Mouse (Mus musculus) neural tube, embryonic 11.5 days (tissue): ENCODE results near the gene Gm35315. TPM values are rescaled to one million over a fixed set of nuclear protein-coding genes. Genes with fewer than 3 reads are reported as not detected.

Source experiments
- ATAC-seq: fragments of 200-750 bp; cut with Nextera tagmentation; 2 replicates; pipeline ENCODE4 v1.8.0; 2017; ENCODE audit warnings: moderate number of reproducible peaks, mild to moderate bottlenecking, moderate TSS enrichment, moderate library complexity; ENCODE audit not compliant: insufficient read depth, low FRiP score, low TSS enrichment
- DNase-seq: peaks from one replicate; pipeline ENCODE4 v3.0.0-alpha.2; 2015; ENCODE audit warnings: low spot score
- H3K27ac ChIP-seq: fragments of 300-500 bp; sonication (generic); 2 replicates; pipeline ENCODE4 v1.5.1; 2014; ENCODE audit warnings: low read depth, mild to moderate bottlenecking, low read length
- H3K27me3 ChIP-seq: fragments of 300-500 bp; sonication (generic); 2 replicates; pipeline ENCODE4 v1.6.1; 2014; ENCODE audit warnings: mild to moderate bottlenecking, low read length, mixed read lengths; ENCODE audit not compliant: control insufficient read depth, insufficient read depth
- H3K36me3 ChIP-seq: fragments of 300-500 bp; sonication (generic); 2 replicates; pipeline ENCODE4 v1.6.1; 2014; ENCODE audit warnings: mild to moderate bottlenecking, low read length, moderate library complexity, mixed read lengths; ENCODE audit not compliant: control insufficient read depth, insufficient read depth
- H3K4me1 ChIP-seq: fragments of 300-500 bp; sonication (generic); 2 replicates; pipeline ENCODE4 v1.6.1; 2014; ENCODE audit warnings: low read length, mixed read lengths; ENCODE audit not compliant: control insufficient read depth, insufficient read depth
- H3K4me2 ChIP-seq: fragments of 300-500 bp; sonication (generic); 2 replicates; pipeline ENCODE4 v1.6.1; 2014; ENCODE audit warnings: low read depth, mild to moderate bottlenecking, moderate library complexity
- H3K4me3 ChIP-seq: fragments of 300-500 bp; sonication (generic); 2 replicates; pipeline ENCODE4 v1.5.1; 2014; ENCODE audit warnings: low read depth, low read length
- H3K9ac ChIP-seq: fragments of 300-500 bp; sonication (generic); 2 replicates; pipeline ENCODE4 v1.6.1; 2014; ENCODE audit warnings: mild to moderate bottlenecking, low read length
- H3K9me3 ChIP-seq: fragments of 300-500 bp; sonication (generic); 2 replicates; pipeline ENCODE4 v1.6.1; 2016; ENCODE audit warnings: low read length; ENCODE audit not compliant: control insufficient read depth
- WGBS: fragments of 180-500 bp; shearing (Covaris S2); extraction: QIAGEN DNeasy Blood & Tissue Kit; methylation state at CpG from one replicate; pipeline ENCODE4 v1.1.7; 2014; 5-methylcytosine and 5-hydroxymethylcytosine counted together
- polyA plus RNA-seq: library from polyadenylated mRNA; unstranded; fragments of >200 nt; fragmentation: Nextera tagmentation; extraction: Ambion mirVana; gene quantifications from 2 replicates; pipeline ENCODE4 v1.2.1, GENCODE M21; 2014

Gm35315 gene
- polyA plus RNA-seq, 1 experiment from 2014 or later: 0.82 TPM

DNA sequence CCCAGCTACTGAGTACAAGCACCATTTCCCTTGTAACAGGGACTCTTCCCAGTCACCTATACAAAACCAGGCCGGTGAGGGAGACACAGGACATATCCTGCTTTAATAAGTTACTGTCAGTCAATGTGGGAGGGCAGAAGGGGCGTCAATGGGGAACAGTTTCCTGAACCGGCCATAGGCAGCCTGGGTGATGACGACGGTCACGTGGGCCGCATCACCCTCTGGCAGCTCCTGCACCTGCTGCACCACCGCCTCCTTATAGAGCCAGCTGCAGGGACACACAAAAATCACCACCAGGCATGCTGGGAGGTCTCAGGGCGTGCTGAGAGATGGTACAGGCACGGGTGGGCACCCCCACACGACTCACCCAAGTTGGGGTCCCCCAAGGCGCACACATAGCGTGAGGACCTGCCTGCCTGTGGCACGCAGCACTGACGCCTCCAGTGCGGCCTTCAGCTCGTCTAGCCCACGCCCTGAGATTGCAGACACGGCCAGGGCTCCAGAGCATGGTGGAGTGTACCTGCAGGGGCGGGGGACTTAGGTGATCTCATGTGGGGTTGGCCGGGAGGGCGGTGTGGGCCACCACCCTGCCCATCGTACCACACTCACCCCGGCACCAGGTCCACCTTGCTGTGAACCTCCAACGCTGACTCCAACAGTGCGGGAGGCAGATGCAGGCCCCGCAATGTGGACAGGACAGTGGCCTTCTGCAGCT lies 9.8 kb upstream of the Gm35315 start:
- Histone ChIP-seq H3K9ac (no peak overlapping the region), H3K9me3 (no peaks in the 10 kb centered on the region), H3K27ac (no peak overlapping the region), H3K27me3 (no peaks in the 10 kb centered on the region), H3K4me2 (no peak overlapping the region), H3K4me3 (no peak overlapping the region), H3K36me3 (peaks cover 22% of the 10 kb centered on the region), H3K4me1 (peaks cover 12% of the 10 kb centered on the region; the same call in 1 of the 2 replicates)
- no peak for ATAC-seq
- no peak for DNase-seq
- 94% methylated on average over 27 of the region's 27 CpGs for WGBS

DNA sequence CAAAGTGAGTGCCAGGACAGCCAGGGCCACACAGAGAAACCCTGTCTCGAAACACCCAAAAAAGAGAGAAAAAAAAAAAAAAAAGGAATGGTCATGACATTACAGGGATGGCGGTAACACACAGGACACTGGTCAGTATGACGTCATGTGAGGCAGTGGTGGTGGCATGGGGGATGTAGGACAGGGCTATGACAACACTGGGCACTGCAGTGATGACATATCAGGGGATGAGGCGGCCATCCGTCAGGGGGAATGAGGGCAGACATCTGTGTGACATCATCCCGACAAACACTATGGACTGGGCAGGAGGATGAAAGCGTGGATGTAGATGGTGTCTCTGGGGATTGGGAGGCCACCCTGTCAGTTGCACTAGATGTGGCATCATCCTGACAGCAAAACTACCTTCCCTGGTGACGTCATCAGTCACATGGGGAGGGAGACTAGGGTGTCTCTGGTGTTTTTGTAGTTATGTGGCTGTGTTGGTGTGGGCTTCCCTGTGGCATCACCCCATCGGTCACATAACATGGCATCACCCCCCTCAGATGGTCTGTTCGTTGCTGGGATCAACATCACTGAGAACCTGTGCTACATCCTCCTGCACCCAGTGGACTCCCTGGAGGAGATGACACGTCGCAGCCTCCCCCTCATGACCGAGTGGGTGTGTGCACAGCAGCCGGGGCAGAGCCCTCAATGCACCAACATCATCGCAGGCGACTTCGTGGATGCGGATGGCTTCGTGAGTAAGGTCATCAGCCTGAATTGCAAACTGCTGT lies 8.8 kb upstream of the Gm35315 start:
- Histone ChIP-seq H3K9ac (no peak overlapping the region), H3K4me2 (no peak overlapping the region), H3K4me1 (peaks cover 12% of the 10 kb centered on the region; the same call in 1 of the 2 replicates), H3K27me3 (no peaks in the 10 kb centered on the region), H3K9me3 (no peaks in the 10 kb centered on the region), H3K27ac (no peak overlapping the region), H3K4me3 (no peak overlapping the region), H3K36me3 (peaks cover 22% of the 10 kb centered on the region)
- DNase-seq (no peak), ATAC-seq (no peak)
- 95% methylated on average over 19 of the region's 19 CpGs for WGBS

- no peak for ATAC-seq
- peaks cover 22% of the 10 kb centered on the region for H3K36me3 ChIP-seq
- no peak overlapping the region for H3K27ac ChIP-seq
- no peak overlapping the region for H3K9ac ChIP-seq
- no peak overlapping the region for H3K4me2 ChIP-seq
- WGBS: 92% methylated on average over 13 of the region's 13 CpGs
- peaks cover 12% of the 10 kb centered on the region; the same call in 1 of the 2 replicates for H3K4me1 ChIP-seq
- no peaks in the 10 kb centered on the region for H3K9me3 ChIP-seq
- H3K27me3 ChIP-seq: no peaks in the 10 kb centered on the region
- DNase-seq: no peak
- no peak overlapping the region for H3K4me3 ChIP-seq
These were observed 8.2 kb upstream of the Gm35315 start for GRCm38 (mm10) chr5:110102429-110102828.

DNA sequence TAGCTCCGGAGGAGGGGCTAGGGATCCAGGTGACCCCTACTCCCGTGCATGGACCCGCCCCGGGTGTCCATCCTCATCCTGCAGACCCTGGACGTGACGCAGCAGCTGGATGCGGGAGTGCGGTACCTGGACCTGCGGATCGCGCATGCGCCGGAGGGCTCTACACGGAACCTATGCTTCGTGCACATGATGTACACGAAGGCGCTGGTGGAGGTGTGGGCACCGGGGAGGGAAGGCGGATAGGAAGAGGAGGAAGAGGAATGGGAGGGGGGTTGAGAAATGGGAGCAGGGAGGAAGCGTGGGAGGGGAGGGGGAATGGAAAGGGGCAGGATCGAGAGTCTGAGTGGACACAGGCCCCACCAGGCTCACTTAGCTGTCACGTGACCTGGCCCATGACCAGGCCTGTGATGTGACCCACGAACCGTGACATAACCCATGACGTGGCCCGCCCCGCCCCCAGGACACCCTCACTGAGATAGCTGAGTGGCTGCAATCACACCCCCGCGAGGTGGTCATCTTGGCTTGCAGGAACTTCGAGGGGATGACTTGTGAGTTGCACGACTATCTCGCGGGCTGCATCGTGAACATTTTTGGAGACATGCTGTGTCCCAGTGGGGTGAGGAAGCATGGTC lies 7.6 kb upstream of the Gm35315 start:
- WGBS: 21% methylated on average over 33 of the region's 34 CpGs
- Histone ChIP-seq H3K9me3 (no peaks in the 10 kb centered on the region), H3K4me1 (peaks cover 12% of the 10 kb centered on the region; the same call in 1 of the 2 replicates), H3K4me2 (peak overlapping the region; percentile 44), H3K36me3 (peaks cover 22% of the 10 kb centered on the region), H3K9ac (no peak overlapping the region; the same call in 1 of the 2 replicates), H3K27me3 (no peaks in the 10 kb centered on the region), H3K4me3 (peak overlapping the region; percentile 15), H3K27ac (no peak overlapping the region)
- DNase-seq: peak; percentile 43
- peak; percentile 43 for ATAC-seq

GRCm38 (mm10) chr5:110100921-110101631 lies 6.9 kb upstream of the Gm35315 start:
- Histone ChIP-seq H3K27me3 (no peaks in the 10 kb centered on the region), H3K36me3 (peaks cover 22% of the 10 kb centered on the region), H3K9me3 (no peaks in the 10 kb centered on the region), H3K4me1 (peaks cover 12% of the 10 kb centered on the region; the same call in 1 of the 2 replicates), H3K9ac (no peak overlapping the region), H3K4me3 (peak overlapping the region; percentile 15), H3K27ac (no peak overlapping the region), H3K4me2 (peak overlapping the region; percentile 44)
- WGBS: 3% methylated on average over 30 of the region's 37 CpGs
- peak; percentile 20 for ATAC-seq
- no peak for DNase-seq

DNA sequence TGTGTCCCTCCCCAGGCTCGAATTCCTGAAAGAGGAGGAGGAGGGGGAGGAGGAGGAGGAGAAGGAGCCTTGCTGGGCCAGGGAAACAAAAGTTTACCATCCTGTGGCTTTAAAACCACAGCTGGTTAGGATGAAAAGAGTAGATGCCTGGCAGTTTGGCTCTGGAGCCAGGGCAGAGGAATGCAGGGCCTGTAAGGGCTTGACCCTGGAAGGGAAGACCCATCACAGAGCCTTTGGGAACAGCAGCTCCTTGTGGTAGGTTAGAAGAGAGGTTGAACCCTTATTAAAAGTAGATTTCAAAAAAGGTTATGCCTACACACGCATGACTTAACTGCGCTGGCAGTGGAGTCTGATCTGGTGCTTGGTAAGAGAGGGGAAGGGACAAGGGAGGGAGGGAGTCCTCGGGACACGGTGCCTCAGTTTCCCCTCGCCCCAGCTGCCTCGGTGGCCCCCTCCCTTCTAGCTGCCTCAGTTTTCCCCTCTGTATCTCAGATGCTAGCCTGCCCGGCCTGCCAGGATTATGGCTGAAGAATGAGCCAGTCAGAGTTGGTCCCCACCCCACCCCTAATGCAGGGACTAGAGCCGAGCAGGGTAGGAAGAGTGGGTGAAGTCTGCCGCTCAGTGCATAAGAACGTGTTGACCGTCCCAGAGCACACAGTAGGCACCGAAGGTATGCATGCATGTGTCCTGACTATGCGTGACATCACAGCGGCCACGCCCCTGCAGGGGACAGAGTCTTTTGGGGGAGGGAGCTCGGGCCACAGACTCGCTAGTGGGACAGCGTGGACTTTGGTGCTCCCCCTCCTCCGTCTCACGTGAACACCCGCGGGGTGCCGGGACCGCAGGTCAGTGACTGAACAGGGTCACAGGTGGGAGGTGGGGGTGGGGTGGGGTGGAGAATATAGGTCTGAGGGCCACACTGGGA lies 5.7 kb upstream of the Gm35315 start, which contains the start of gene Plcxd1:
Gene Plcxd1, plus strand, starts transcription at position 314 of the 925 bp plus-strand sequence.
- Histone ChIP-seq H3K4me2 (peak within 1 kb of the TSS; percentile 44), H3K9me3 (no peaks in the 10 kb centered on the region), H3K4me3 (no peak within 1 kb of the TSS), H3K36me3 (peaks cover 14% of the 10 kb centered on the region), H3K4me1 (peaks cover 12% of the 10 kb centered on the region; the same call in 1 of the 2 replicates), H3K27me3 (no peaks in the 10 kb centered on the region), H3K27ac (no peak within 1 kb of the TSS), H3K9ac (no peak within 1 kb of the TSS)
- ATAC-seq (no peak), DNase-seq (no peak)
- WGBS: 4% methylated on average over 22 of the region's 25 CpGs

DNA sequence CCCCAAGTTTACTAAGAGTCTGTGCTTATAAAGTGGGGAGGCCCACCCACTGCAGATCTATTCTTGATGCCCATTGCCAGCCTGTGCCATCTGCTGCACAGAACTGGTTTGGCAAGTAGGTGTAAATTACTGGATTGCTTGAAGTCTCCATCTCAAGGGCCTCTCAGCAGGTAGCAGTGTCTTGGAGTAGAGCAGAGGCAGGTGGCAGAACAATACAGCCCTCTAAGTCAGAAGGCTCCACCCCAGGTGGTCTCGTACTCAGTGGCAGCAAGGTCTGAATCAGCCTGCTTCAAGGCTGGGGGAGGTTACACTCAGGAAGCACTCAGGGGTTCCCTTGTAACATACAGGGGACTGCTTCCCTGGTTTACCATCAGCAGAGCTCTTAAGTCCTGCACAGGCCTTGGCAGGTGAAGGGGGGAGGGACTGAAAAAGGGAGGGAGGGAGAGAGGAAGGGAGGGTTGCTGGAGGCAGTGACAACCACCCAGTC lies 4.8 kb upstream of the Gm35315 start:
- H3K27ac ChIP-seq: no peak overlapping the region
- no peaks in the 10 kb centered on the region for H3K27me3 ChIP-seq
- H3K4me1 ChIP-seq: peaks cover 12% of the 10 kb centered on the region; the same call in 1 of the 2 replicates
- no peak overlapping the region for H3K4me3 ChIP-seq
- H3K36me3 ChIP-seq: peaks cover 6% of the 10 kb centered on the region
- 20% methylated on average over 1 of the region's 1 CpGs for WGBS
- no peak overlapping the region for H3K4me2 ChIP-seq
- no peaks in the 10 kb centered on the region for H3K9me3 ChIP-seq
- ATAC-seq: no peak
- H3K9ac ChIP-seq: no peak overlapping the region
- DNase-seq: no peak
